Comparison of ENCODE assay signal across 8 mouse cellular contexts in the genomic region with DNA sequence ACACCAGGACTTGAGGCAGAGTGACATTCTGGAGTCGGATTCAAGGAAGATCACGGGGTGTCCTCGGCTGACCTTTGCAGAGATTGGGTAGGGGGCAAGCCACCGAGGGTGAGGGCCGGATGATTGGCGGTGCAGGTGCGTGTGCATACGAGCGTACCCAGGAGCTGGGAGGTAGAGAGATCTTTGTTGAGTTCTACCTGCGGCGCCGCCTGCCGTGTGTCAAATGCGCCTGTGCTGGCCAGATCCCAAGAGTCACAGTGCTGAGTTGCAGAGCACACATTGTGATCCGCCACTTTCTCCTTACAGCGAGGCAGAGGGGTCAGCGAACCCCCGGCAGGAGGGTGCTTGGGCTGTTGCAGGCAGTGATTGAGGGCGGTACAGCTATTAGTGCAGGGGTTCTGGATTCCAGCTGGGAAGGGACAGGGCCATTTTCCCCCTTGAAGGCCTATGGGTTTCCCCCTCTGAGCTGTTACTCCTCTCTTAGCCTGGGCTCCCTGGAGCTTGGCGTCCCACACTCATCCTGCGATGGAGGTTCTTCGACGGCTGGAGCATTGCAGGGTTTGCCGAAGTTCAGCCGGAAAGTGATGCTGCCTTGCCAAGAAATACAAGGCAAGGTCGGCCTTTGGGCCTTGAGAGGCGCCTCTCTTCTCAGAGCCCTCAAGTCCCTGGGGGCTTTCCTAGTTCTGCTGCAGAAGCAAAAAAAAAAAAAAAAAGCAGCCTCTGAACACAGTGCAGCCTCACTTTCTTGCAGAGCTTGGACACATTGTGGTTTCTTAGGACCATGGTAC. TPM values are rescaled to one million over a fixed set of nuclear protein-coding genes. Genes with fewer than 3 reads are reported as not detected.
DNase-seq lines count a peak whose midpoint lies in the region; ATAC-seq lines count a peak whose summit lies in the region.

No protein-coding gene starts in this region.

- H3K9ac ChIP-seq in hindbrain, embryonic 11.5 days (ENCODE audit: low read depth, low read length), result peak overlapping the region; percentile 72
- H3K9ac ChIP-seq in limb, embryonic 13.5 days, result peak overlapping the region; percentile 78
- peak overlapping the region; percentile 75 for H3K9ac ChIP-seq in midbrain, embryonic 13.5 days (replicated peaks)

- H3K9me3 ChIP-seq in erythroblast, embryonic 14.5 days (ENCODE audit: control insufficient read depth, low read length), result peaks cover 3% of the 10 kb centered on the region; the same call in 1 of the 2 replicates
- no peaks in the 10 kb centered on the region for H3K9me3 ChIP-seq in hindbrain, embryonic 11.5 days (ENCODE audit: control insufficient read depth, low read length)
- peaks cover 3% of the 10 kb centered on the region; the same call in 1 of the 2 replicates for H3K9me3 ChIP-seq in limb, embryonic 13.5 days
- no peaks in the 10 kb centered on the region for H3K9me3 ChIP-seq in midbrain, embryonic 13.5 days

- no peaks in the 10 kb centered on the region for H3K36me3 ChIP-seq in erythroblast, embryonic 14.5 days (ENCODE audit: control insufficient read depth)
- H3K36me3 ChIP-seq in hindbrain, embryonic 11.5 days (ENCODE audit: control insufficient read depth, insufficient read depth, low read length), result no peaks in the 10 kb centered on the region
- H3K36me3 ChIP-seq in limb, embryonic 13.5 days, result 0 out of 2 replicates have a peak, but pooled peaks cover 5% of the 10 kb centered on the region
- H3K36me3 ChIP-seq in midbrain, embryonic 13.5 days, result no peaks in the 10 kb centered on the region

- WGBS in hindbrain, embryonic 11.5 days, result 5% methylated on average over 27 of the region's 27 CpGs
- WGBS in limb, embryonic 13.5 days, result 5% methylated on average over 27 of the region's 27 CpGs
- WGBS in midbrain, embryonic 13.5 days, result 10% methylated on average over 27 of the region's 27 CpGs

- no peak overlapping the region for H3K27ac ChIP-seq in hindbrain, embryonic 11.5 days (ENCODE audit: low read depth, low read length)
- H3K27ac ChIP-seq in limb, embryonic 13.5 days, result peak overlapping the region; percentile 81
- no peak overlapping the region for H3K27ac ChIP-seq in midbrain, embryonic 13.5 days

- H3K27me3 ChIP-seq in erythroblast, embryonic 14.5 days (ENCODE audit: control insufficient read depth), result peaks cover 20% of the 10 kb centered on the region
- no peaks in the 10 kb centered on the region for H3K27me3 ChIP-seq in hindbrain, embryonic 11.5 days (ENCODE audit: control insufficient read depth, insufficient read depth, low read length)
- no peaks in the 10 kb centered on the region for H3K27me3 ChIP-seq in limb, embryonic 13.5 days
- H3K27me3 ChIP-seq in midbrain, embryonic 13.5 days, result peaks cover 9% of the 10 kb centered on the region; the same call in 1 of the 2 replicates

- DNase-seq in adrenal gland, postnatal 14 days, result peak; percentile 73
- peak; percentile 34 for DNase-seq in hindbrain, embryonic 11.5 days (ENCODE audit: low spot score)
- peak; percentile 40 for DNase-seq in urinary bladder, postnatal 25 days (ENCODE audit: low spot score)

- H3K4me1 ChIP-seq in erythroblast, embryonic 14.5 days (ENCODE audit: control insufficient read depth), result peaks cover 10% of the 10 kb centered on the region
- H3K4me1 ChIP-seq in hindbrain, embryonic 11.5 days (replicated peaks; ENCODE audit: control insufficient read depth, insufficient read depth, low read length), result no peaks in the 10 kb centered on the region
- H3K4me1 ChIP-seq in limb, embryonic 13.5 days, result peaks cover 54% of the 10 kb centered on the region
- peaks cover 18% of the 10 kb centered on the region for H3K4me1 ChIP-seq in midbrain, embryonic 13.5 days (replicated peaks)

- H3K4me2 ChIP-seq in hindbrain, embryonic 11.5 days (replicated peaks; ENCODE audit: low read depth, low read length), result peak overlapping the region; percentile 90
- peak overlapping the region; percentile 91 for H3K4me2 ChIP-seq in limb, embryonic 13.5 days (replicated peaks)
- peak overlapping the region; percentile 93 for H3K4me2 ChIP-seq in midbrain, embryonic 13.5 days (replicated peaks)

- peak overlapping the region; percentile 56 for H3K4me3 ChIP-seq in erythroblast, embryonic 14.5 days (replicated peaks)
- H3K4me3 ChIP-seq in hindbrain, embryonic 11.5 days (ENCODE audit: low read depth, low read length), result peak overlapping the region; percentile 55
- peak overlapping the region; percentile 74 for H3K4me3 ChIP-seq in limb, embryonic 13.5 days
- peak overlapping the region; percentile 69 for H3K4me3 ChIP-seq in midbrain, embryonic 13.5 days (replicated peaks)

- no peak for ATAC-seq in erythroblast, adult 5-6 weeks (replicated peaks; ENCODE audit: low FRiP score, poor library complexity, severe bottlenecking)
- ATAC-seq in erythroid progenitor cell, adult 5-6 weeks (replicated peaks; ENCODE audit: low FRiP score, poor library complexity, severe bottlenecking), result peak; percentile 34; the same call in 1 of the 2 replicates
- ATAC-seq in hindbrain, embryonic 11.5 days (ENCODE audit: low FRiP score), result peak; percentile 63
- ATAC-seq in limb, embryonic 13.5 days (ENCODE audit: low FRiP score, low read depth), result 0 out of 2 replicates have a peak, but pooled peaks have one; percentile 9
- peak; percentile 70 for ATAC-seq in midbrain, embryonic 13.5 days

RNA-seq across cellular contexts. Expression of a gene that starts 0.9 kb away (rescaled TPM):
- 0.02 and 0.03 TPM in 2 replicates for polyA plus RNA-seq in erythroblast, embryonic 14.5 days (2012)
- 4.8 and 16.3 TPM in 2 replicates for total RNA-seq in erythroblast, adult 5-6 weeks (2015; ENCODE audit: low replicate concordance)
- total RNA-seq in erythroblast, adult 5-6 weeks (2017; ENCODE audit: low replicate concordance), result 4.3 and 6.3 TPM in 2 replicates
- total RNA-seq in adrenal gland, postnatal 14 days (2021), result 21.8 and 32.4 TPM in 2 replicates
- total RNA-seq in erythroid progenitor cell, adult 5-6 weeks (2015; ENCODE audit: low replicate concordance), result 0.72 and 2.5 TPM in 2 replicates
- 1.1 and 1.7 TPM in 2 replicates for total RNA-seq in erythroid progenitor cell, adult 5-6 weeks (2017; ENCODE audit: low replicate concordance)
- 19.1 and 19.6 TPM in 2 replicates for polyA plus RNA-seq in hindbrain, embryonic 11.5 days (2014; fragmentation: Nextera tagmentation; extraction: Ambion mirVana)
- 53.1 and 53.5 TPM in 2 replicates for polyA plus RNA-seq in limb, embryonic 13.5 days (2015; fragmentation: Nextera tagmentation; extraction: Ambion mirVana)
- polyA plus RNA-seq in midbrain, embryonic 13.5 days (2015; fragmentation: Nextera tagmentation; extraction: Ambion mirVana), result 11.9 and 12.8 TPM in 2 replicates

Comparison
In these comparisons a context has a peak if more than half of its experiments do, and no peak if none do; other contexts are left out.
1. RNA of a gene that starts 0.9 kb away (polyA plus RNA-seq): 53.1 to 53.5 TPM in limb, embryonic 13.5 days, 19.1 to 19.6 TPM in hindbrain, embryonic 11.5 days and 11.9 to 12.8 TPM in midbrain, embryonic 13.5 days; 0.02 to 0.03 TPM in erythroblast, embryonic 14.5 days; every median in the first group is over 10 times any median in the second.
2. Peak in every context shown above with its lines, with median percentiles within 50 percentile points of each other: H3K4me3 ChIP-seq, DNase-seq, H3K4me2 ChIP-seq and H3K9ac ChIP-seq.